ENCODE assay signal across 7 mouse cellular contexts in genomic region chr11:120832962-120833361, GRCm38 (mm10). TPM values are rescaled to one million over a fixed set of nuclear protein-coding genes. Genes with fewer than 3 reads are reported as not detected.
DNase-seq lines count a peak whose midpoint lies in the region; ATAC-seq and TF ChIP-seq lines count a peak whose summit lies in the region.
"Not testable (repeated sequence)": the region's sequence is repeated elsewhere in the genome, so short reads cannot be mapped to it uniquely, and the experiment has no call there.

No protein-coding gene starts in this region.

- not testable (repeated sequence) for H3K27me3 ChIP-seq in embryonic facial prominence, embryonic 13.5 days; forebrain, embryonic 16.5 days (replicated peaks; ENCODE audit: control insufficient read depth, insufficient read depth, low read length); hindbrain, embryonic 15.5 days; liver, adult 2 months (ENCODE audit: control insufficient read depth, insufficient read depth, low read length); lung, embryonic 14.5 days (ENCODE audit: insufficient read depth, low read length); midbrain, embryonic 11.5 days (ENCODE audit: control insufficient read depth, insufficient read depth, low read length); neural tube, embryonic 11.5 days (ENCODE audit: control insufficient read depth, insufficient read depth, low read length)

- WGBS in embryonic facial prominence, embryonic 13.5 days: 93% methylated on average over 5 of the region's 5 CpGs
- whole genome bisulfite sequencing in forebrain, embryonic 16.5 days: 86% methylated on average over 5 of the region's 5 CpGs
- WGBS in hindbrain, embryonic 15.5 days: 93% methylated on average over 5 of the region's 5 CpGs
- WGBS in liver, adult 2 months: 78% methylated on average over 5 of the region's 5 CpGs
- WGBS in lung, embryonic 14.5 days: 88% methylated on average over 5 of the region's 5 CpGs
- 89% methylated on average over 5 of the region's 5 CpGs for WGBS in midbrain, embryonic 11.5 days
- WGBS in neural tube, embryonic 11.5 days: 90% methylated on average over 5 of the region's 5 CpGs

- DNase-seq in liver, adult 2 months (ENCODE audit: extremely low read depth, low read depth, low spot score); lung, embryonic 14.5 days; neural tube, embryonic 11.5 days (ENCODE audit: low spot score): not testable (repeated sequence)
- DNase-seq in midbrain, embryonic 11.5 days (ENCODE audit: low spot score, missing footprints): peak; percentile 57

- not testable (repeated sequence) for H3K4me3 ChIP-seq in embryonic facial prominence, embryonic 13.5 days; forebrain, embryonic 16.5 days (replicated peaks; ENCODE audit: low read length); hindbrain, embryonic 15.5 days; liver, adult 2 months (ENCODE audit: insufficient read depth, low read depth, low read length); lung, embryonic 14.5 days (ENCODE audit: low read depth, low read length); midbrain, embryonic 11.5 days (ENCODE audit: low read depth, low read length); neural tube, embryonic 11.5 days (ENCODE audit: low read depth, low read length)

- TF ChIP-seq POLR2A in liver, adult 2 months (IDR thresholded peaks at IDR 0.05; ENCODE audit: extremely low read depth, insufficient read depth, low read length): not testable (repeated sequence)

- H3K4me1 ChIP-seq in embryonic facial prominence, embryonic 13.5 days; forebrain, embryonic 16.5 days (replicated peaks; ENCODE audit: control insufficient read depth, insufficient read depth, low read length); hindbrain, embryonic 15.5 days (replicated peaks); lung, embryonic 14.5 days (ENCODE audit: insufficient read depth); neural tube, embryonic 11.5 days (ENCODE audit: control insufficient read depth, insufficient read depth, low read length): not testable (repeated sequence)
- peaks cover 20% of the 10 kb centered on the region for H3K4me1 ChIP-seq in liver, adult 2 months (ENCODE audit: control insufficient read depth, insufficient read depth, low read length)
- H3K4me1 ChIP-seq in midbrain, embryonic 11.5 days (ENCODE audit: control insufficient read depth, insufficient read depth, low read length): peaks cover 14% of the 10 kb centered on the region

- H3K79me2 ChIP-seq in liver, adult 2 months (ENCODE audit: control insufficient read depth, insufficient read depth, low read length): not testable (repeated sequence)

- H3K9ac ChIP-seq in embryonic facial prominence, embryonic 13.5 days; forebrain, embryonic 16.5 days (replicated peaks; ENCODE audit: low read depth, low read length); hindbrain, embryonic 15.5 days; liver, adult 2 months (ENCODE audit: low read depth, low read length); lung, embryonic 14.5 days; midbrain, embryonic 11.5 days (ENCODE audit: low read length); neural tube, embryonic 11.5 days (ENCODE audit: low read length): not testable (repeated sequence)

- ATAC-seq in embryonic facial prominence, embryonic 13.5 days (ENCODE audit: insufficient number of reproducible peaks, insufficient read depth, low FRiP score, low TSS enrichment, low read depth); forebrain, embryonic 16.5 days; hindbrain, embryonic 15.5 days (ENCODE audit: low FRiP score, low read depth); lung, embryonic 14.5 days (ENCODE audit: insufficient read depth); midbrain, embryonic 11.5 days (ENCODE audit: low FRiP score); neural tube, embryonic 11.5 days (ENCODE audit: insufficient read depth, low FRiP score, low TSS enrichment): not testable (repeated sequence)

- H3K36me3 ChIP-seq in embryonic facial prominence, embryonic 13.5 days; forebrain, embryonic 16.5 days (ENCODE audit: control insufficient read depth, insufficient read depth); hindbrain, embryonic 15.5 days; liver, adult 2 months (ENCODE audit: control insufficient read depth, insufficient read depth, low read length); lung, embryonic 14.5 days (ENCODE audit: insufficient read depth); midbrain, embryonic 11.5 days (ENCODE audit: control insufficient read depth, insufficient read depth, low read length); neural tube, embryonic 11.5 days (ENCODE audit: control insufficient read depth, insufficient read depth, low read length): not testable (repeated sequence)

- not testable (repeated sequence) for H3K9me3 ChIP-seq in embryonic facial prominence, embryonic 13.5 days; forebrain, embryonic 16.5 days (ENCODE audit: control insufficient read depth, low read length); hindbrain, embryonic 15.5 days; lung, embryonic 14.5 days (ENCODE audit: low read depth, low read length); midbrain, embryonic 11.5 days (ENCODE audit: control insufficient read depth, low read length); neural tube, embryonic 11.5 days (ENCODE audit: control insufficient read depth, low read length)

- peak overlapping the region; percentile 55; the same call in 1 of the 2 replicates for H3K27ac ChIP-seq in embryonic facial prominence, embryonic 13.5 days
- H3K27ac ChIP-seq in forebrain, embryonic 16.5 days (ENCODE audit: low read length): 0 out of 2 replicates have a peak overlapping the region, but pooled peaks have one; percentile 46
- peak overlapping the region; percentile 72 for H3K27ac ChIP-seq in hindbrain, embryonic 15.5 days (replicated peaks)
- H3K27ac ChIP-seq in liver, adult 2 months (replicated peaks; ENCODE audit: insufficient read depth, low read depth, low read length): peak overlapping the region; percentile 80; the same call in 1 of the 2 replicates
- H3K27ac ChIP-seq in lung, embryonic 14.5 days (ENCODE audit: low read depth): peak overlapping the region; percentile 82; the same call in 1 of the 2 replicates
- H3K27ac ChIP-seq in midbrain, embryonic 11.5 days (ENCODE audit: low read depth, low read length): not testable (repeated sequence)
- H3K27ac ChIP-seq in neural tube, embryonic 11.5 days (ENCODE audit: low read depth, low read length): 0 out of 2 replicates have a peak overlapping the region, but pooled peaks have one; percentile 39

- not testable (repeated sequence) for TF ChIP-seq CTCF in liver, adult 2 months (IDR thresholded peaks at IDR 0.05; ENCODE audit: low read depth, low read length); lung, embryonic 14.5 days (IDR thresholded peaks at IDR 0.05; ENCODE audit: low read depth)

- H3K4me2 ChIP-seq in embryonic facial prominence, embryonic 13.5 days; forebrain, embryonic 16.5 days (ENCODE audit: low read length); hindbrain, embryonic 15.5 days; lung, embryonic 14.5 days; midbrain, embryonic 11.5 days; neural tube, embryonic 11.5 days (ENCODE audit: low read depth): not testable (repeated sequence)

RNA-seq across cellular contexts. Expression of gene Fasn, which starts 8.6 kb away (rescaled TPM):
- polyA plus RNA-seq in embryonic facial prominence, embryonic 13.5 days (2015; fragmentation: Nextera tagmentation; extraction: Ambion mirVana): 49.3 and 52.2 TPM in 2 replicates
- 92.0 and 97.4 TPM in 2 replicates for polyA plus RNA-seq in forebrain, embryonic 16.5 days (2015; fragmentation: Nextera tagmentation; extraction: Ambion mirVana)
- polyA plus RNA-seq in hindbrain, embryonic 15.5 days (2015; fragmentation: Nextera tagmentation; extraction: Ambion mirVana): 90.0 and 94.7 TPM in 2 replicates
- total RNA-seq in liver, adult 2 months (2014; rRNA removed): 198 and 203 TPM in 2 replicates
- polyA plus RNA-seq in liver, adult 2 months (2012; rRNA removed): 639 and 935 TPM in 2 replicates
- 83.3 and 95.5 TPM in 2 replicates for polyA plus RNA-seq in lung, embryonic 14.5 days (2014; fragmentation: Nextera tagmentation; extraction: Ambion mirVana)
- 80.8 and 94.6 TPM in 2 replicates for polyA plus RNA-seq in midbrain, embryonic 11.5 days (2014; fragmentation: Nextera tagmentation; extraction: Ambion mirVana)
- 108 and 125 TPM in 2 replicates for polyA plus RNA-seq in neural tube, embryonic 11.5 days (2014; fragmentation: Nextera tagmentation; extraction: Ambion mirVana)

RNA-seq across cellular contexts. Expression of gene Dus1l, which starts 36.8 kb away (rescaled TPM):
- polyA plus RNA-seq in embryonic facial prominence, embryonic 13.5 days (2015; fragmentation: Nextera tagmentation; extraction: Ambion mirVana): 53.7 and 61.0 TPM in 2 replicates
- polyA plus RNA-seq in forebrain, embryonic 16.5 days (2015; fragmentation: Nextera tagmentation; extraction: Ambion mirVana): 53.4 and 56.9 TPM in 2 replicates
- polyA plus RNA-seq in hindbrain, embryonic 15.5 days (2015; fragmentation: Nextera tagmentation; extraction: Ambion mirVana): 45.2 and 48.6 TPM in 2 replicates
- 52.1 and 52.4 TPM in 2 replicates for total RNA-seq in liver, adult 2 months (2014; rRNA removed)
- 69.7 and 70.6 TPM in 2 replicates for polyA plus RNA-seq in liver, adult 2 months (2012; rRNA removed)
- 77.2 and 87.4 TPM in 2 replicates for polyA plus RNA-seq in lung, embryonic 14.5 days (2014; fragmentation: Nextera tagmentation; extraction: Ambion mirVana)
- 73.6 and 76.9 TPM in 2 replicates for polyA plus RNA-seq in midbrain, embryonic 11.5 days (2014; fragmentation: Nextera tagmentation; extraction: Ambion mirVana)
- polyA plus RNA-seq in neural tube, embryonic 11.5 days (2014; fragmentation: Nextera tagmentation; extraction: Ambion mirVana): 83.4 and 84.7 TPM in 2 replicates

RNA-seq across cellular contexts. Expression of gene Gps1, which starts 48.9 kb away (rescaled TPM):
- 223 and 233 TPM in 2 replicates for polyA plus RNA-seq in embryonic facial prominence, embryonic 13.5 days (2015; fragmentation: Nextera tagmentation; extraction: Ambion mirVana)
- 287 and 305 TPM in 2 replicates for polyA plus RNA-seq in forebrain, embryonic 16.5 days (2015; fragmentation: Nextera tagmentation; extraction: Ambion mirVana)
- polyA plus RNA-seq in hindbrain, embryonic 15.5 days (2015; fragmentation: Nextera tagmentation; extraction: Ambion mirVana): 275 and 300 TPM in 2 replicates
- 81.9 and 89.7 TPM in 2 replicates for total RNA-seq in liver, adult 2 months (2014; rRNA removed)
- polyA plus RNA-seq in liver, adult 2 months (2012; rRNA removed): 97.9 and 99.5 TPM in 2 replicates
- polyA plus RNA-seq in lung, embryonic 14.5 days (2014; fragmentation: Nextera tagmentation; extraction: Ambion mirVana): 240 and 257 TPM in 2 replicates
- polyA plus RNA-seq in midbrain, embryonic 11.5 days (2014; fragmentation: Nextera tagmentation; extraction: Ambion mirVana): 254 and 269 TPM in 2 replicates
- polyA plus RNA-seq in neural tube, embryonic 11.5 days (2014; fragmentation: Nextera tagmentation; extraction: Ambion mirVana): 286 and 291 TPM in 2 replicates

RNA-seq across cellular contexts. Expression of gene Rfng, which starts 49.0 kb away (rescaled TPM):
- polyA plus RNA-seq in embryonic facial prominence, embryonic 13.5 days (2015; fragmentation: Nextera tagmentation; extraction: Ambion mirVana): 52.2 and 52.4 TPM in 2 replicates
- 95.2 and 119 TPM in 2 replicates for polyA plus RNA-seq in forebrain, embryonic 16.5 days (2015; fragmentation: Nextera tagmentation; extraction: Ambion mirVana)
- 119 and 141 TPM in 2 replicates for polyA plus RNA-seq in hindbrain, embryonic 15.5 days (2015; fragmentation: Nextera tagmentation; extraction: Ambion mirVana)
- total RNA-seq in liver, adult 2 months (2014; rRNA removed): 3.1 and 5.7 TPM in 2 replicates
- polyA plus RNA-seq in liver, adult 2 months (2012; rRNA removed): 25.1 and 28.3 TPM in 2 replicates
- polyA plus RNA-seq in lung, embryonic 14.5 days (2014; fragmentation: Nextera tagmentation; extraction: Ambion mirVana): 33.0 and 34.0 TPM in 2 replicates
- polyA plus RNA-seq in midbrain, embryonic 11.5 days (2014; fragmentation: Nextera tagmentation; extraction: Ambion mirVana): 28.2 and 30.6 TPM in 2 replicates
- 36.7 and 40.5 TPM in 2 replicates for polyA plus RNA-seq in neural tube, embryonic 11.5 days (2014; fragmentation: Nextera tagmentation; extraction: Ambion mirVana)
